Mouse (Mus musculus): ENCODE results near the gene Gm49318. TPM values are rescaled to one million over a fixed set of nuclear protein-coding genes. Genes with fewer than 3 reads are reported as not detected.

Gene Gm49318
- polyA plus RNA-seq, 1 experiment from 2014 or later, result not detected

GRCm38 (mm10) chr9:22055713-22056112 is 15.3 kb downstream of the Gm49318 start:
- no peak overlapping the region for H3K4me3 ChIP-seq (ENCODE audit: low read depth, low read length)
- 36% methylated on average over 28 of the region's 29 CpGs for WGBS (ENCODE audit: insufficient replicate concordance)
- peaks cover 21% of the 10 kb centered on the region for H3K36me3 ChIP-seq (replicated peaks; ENCODE audit: insufficient read depth, low read length)
- no peak for ATAC-seq
- H3K9ac ChIP-seq (replicated peaks), result no peak overlapping the region
- peaks cover 44% of the 10 kb centered on the region for H3K27me3 ChIP-seq (ENCODE audit: insufficient read depth, low read length)
- no peaks in the 10 kb centered on the region for H3K9me3 ChIP-seq (ENCODE audit: low read length)
- peaks cover 22% of the 10 kb centered on the region for H3K4me1 ChIP-seq (ENCODE audit: insufficient read depth)
- H3K4me2 ChIP-seq (ENCODE audit: low read depth, low read length), result no peak overlapping the region
- no peak for TF ChIP-seq EP300 (IDR thresholded peaks at IDR 0.05; ENCODE audit: low read depth)
- TF ChIP-seq CTCF (IDR thresholded peaks at IDR 0.05; ENCODE audit: low read depth), result no peak
- no peak for DNase-seq
- H3K27ac ChIP-seq (ENCODE audit: low read depth), result no peak overlapping the region

- Histone ChIP-seq H3K4me2 (ENCODE audit: low read depth, low read length) (peak overlapping the region; percentile 38), H3K27me3 (ENCODE audit: insufficient read depth, low read length) (peaks cover 56% of the 10 kb centered on the region), H3K36me3 (replicated peaks; ENCODE audit: insufficient read depth, low read length) (peaks cover 19% of the 10 kb centered on the region), H3K9ac (replicated peaks) (no peak overlapping the region), H3K4me1 (ENCODE audit: insufficient read depth) (peaks cover 28% of the 10 kb centered on the region), H3K27ac (ENCODE audit: low read depth) (no peak overlapping the region), H3K9me3 (ENCODE audit: low read length) (no peaks in the 10 kb centered on the region), H3K4me3 (ENCODE audit: low read depth, low read length) (no peak overlapping the region)
- ATAC-seq (peak; percentile 75), DNase-seq (peak; percentile 86)
- TF ChIP-seq EP300 (IDR thresholded peaks at IDR 0.05; ENCODE audit: low read depth) (no peak), CTCF (IDR thresholded peaks at IDR 0.05; ENCODE audit: low read depth) (peak; percentile 83)
- 1% methylated on average over 32 of the region's 32 CpGs for WGBS (ENCODE audit: insufficient replicate concordance)
Measured at GRCm38 (mm10) chr9:22054411-22055076, 16.5 kb downstream of the Gm49318 start.

- H3K27ac ChIP-seq (ENCODE audit: low read depth), result no peak overlapping the region
- no peaks in the 10 kb centered on the region for H3K9me3 ChIP-seq (ENCODE audit: low read length)
- TF ChIP-seq CTCF (IDR thresholded peaks at IDR 0.05; ENCODE audit: low read depth) (no peak), EP300 (IDR thresholded peaks at IDR 0.05; ENCODE audit: low read depth) (no peak)
- no peak overlapping the region for H3K4me2 ChIP-seq (ENCODE audit: low read depth, low read length)
- 27% methylated on average over 6 of the region's 7 CpGs for WGBS (ENCODE audit: insufficient replicate concordance)
- no peak overlapping the region for H3K4me3 ChIP-seq (ENCODE audit: low read depth, low read length)
- ATAC-seq (no peak), DNase-seq (no peak)
- H3K27me3 ChIP-seq (ENCODE audit: insufficient read depth, low read length), result peaks cover 64% of the 10 kb centered on the region
- H3K4me1 ChIP-seq (ENCODE audit: insufficient read depth), result peaks cover 28% of the 10 kb centered on the region
- peaks cover 14% of the 10 kb centered on the region for H3K36me3 ChIP-seq (replicated peaks; ENCODE audit: insufficient read depth, low read length)
- no peak overlapping the region for H3K9ac ChIP-seq (replicated peaks)
Measured at GRCm38 (mm10) chr9:22053657-22054056, 17.4 kb downstream of the Gm49318 start.

- ATAC-seq (no peak), DNase-seq (no peak)
- no peak for TF ChIP-seq EP300 (IDR thresholded peaks at IDR 0.05; ENCODE audit: low read depth)
- no peak for TF ChIP-seq CTCF (IDR thresholded peaks at IDR 0.05; ENCODE audit: low read depth)
- no peaks in the 10 kb centered on the region for H3K9me3 ChIP-seq (ENCODE audit: low read length)
- H3K36me3 ChIP-seq (replicated peaks; ENCODE audit: insufficient read depth, low read length), result no peaks in the 10 kb centered on the region; the same call in 1 of the 2 replicates
- H3K9ac ChIP-seq (replicated peaks), result no peak within 1 kb of the TSS
- peak within 1 kb of the TSS; percentile 55 for H3K4me2 ChIP-seq (ENCODE audit: low read depth, low read length)
- H3K4me1 ChIP-seq (ENCODE audit: insufficient read depth), result peaks cover 28% of the 10 kb centered on the region
- H3K27me3 ChIP-seq (ENCODE audit: insufficient read depth, low read length), result peaks cover 73% of the 10 kb centered on the region
- WGBS (ENCODE audit: insufficient replicate concordance), result 6% methylated on average over 12 of the region's 28 CpGs
- H3K4me3 ChIP-seq (ENCODE audit: low read depth, low read length), result peak within 1 kb of the TSS; percentile 36
- no peak within 1 kb of the TSS for H3K27ac ChIP-seq (ENCODE audit: low read depth)
Measured at GRCm38 (mm10) chr9:22051958-22052254, 19.2 kb downstream of the Gm49318 start, which contains the start of gene Elavl3. Gene Elavl3 (minus strand): TSS chr9:22052023.

- Histone ChIP-seq H3K27me3 (ENCODE audit: insufficient read depth, low read length) (peaks cover 73% of the 10 kb centered on the region), H3K4me1 (ENCODE audit: insufficient read depth) (peaks cover 28% of the 10 kb centered on the region), H3K27ac (ENCODE audit: low read depth) (no peak overlapping the region), H3K36me3 (replicated peaks; ENCODE audit: insufficient read depth, low read length) (no peaks in the 10 kb centered on the region), H3K4me2 (ENCODE audit: low read depth, low read length) (peak overlapping the region; percentile 55; the same call in 1 of the 2 replicates), H3K4me3 (ENCODE audit: low read depth, low read length) (peak overlapping the region; percentile 36; the same call in 1 of the 2 replicates), H3K9me3 (ENCODE audit: low read length) (no peaks in the 10 kb centered on the region), H3K9ac (replicated peaks) (no peak overlapping the region)
- TF ChIP-seq CTCF (IDR thresholded peaks at IDR 0.05; ENCODE audit: low read depth), result no peak
- no peak for TF ChIP-seq EP300 (IDR thresholded peaks at IDR 0.05; ENCODE audit: low read depth)
- 3% methylated on average over 48 of the region's 67 CpGs for WGBS (ENCODE audit: insufficient replicate concordance)
- DNase-seq (no peak), ATAC-seq (no peak)
Measured at GRCm38 (mm10) chr9:22051161-22051957, 19.7 kb downstream of the Gm49318 start.

GRCm38 (mm10) chr9:22050351-22050889 is 20.6 kb downstream of the Gm49318 start:
- no peak overlapping the region for H3K27ac ChIP-seq (ENCODE audit: low read depth)
- DNase-seq (peak; percentile 77), ATAC-seq (peak; percentile 54; the same call in 1 of the 2 replicates)
- H3K27me3 ChIP-seq (ENCODE audit: insufficient read depth, low read length), result peaks cover 72% of the 10 kb centered on the region
- peak overlapping the region; percentile 55 for H3K4me2 ChIP-seq (ENCODE audit: low read depth, low read length)
- peaks cover 28% of the 10 kb centered on the region for H3K4me1 ChIP-seq (ENCODE audit: insufficient read depth)
- TF ChIP-seq CTCF (IDR thresholded peaks at IDR 0.05; ENCODE audit: low read depth), result no peak
- TF ChIP-seq EP300 (IDR thresholded peaks at IDR 0.05; ENCODE audit: low read depth), result no peak
- peak overlapping the region; percentile 36 for H3K4me3 ChIP-seq (ENCODE audit: low read depth, low read length)
- H3K9ac ChIP-seq (replicated peaks), result no peak overlapping the region
- 1% methylated on average over 42 of the region's 43 CpGs for WGBS (ENCODE audit: insufficient replicate concordance)
- H3K9me3 ChIP-seq (ENCODE audit: low read length), result no peaks in the 10 kb centered on the region
- no peaks in the 10 kb centered on the region for H3K36me3 ChIP-seq (replicated peaks; ENCODE audit: insufficient read depth, low read length)
